Mouse (Mus musculus): ENCODE measurements around the gene Kirrel. TPM values are rescaled to one million over a fixed set of nuclear protein-coding genes. Genes with fewer than 3 reads are reported as not detected.
A peak's percentile ranks its signal among the peaks of the same experiment; 100 is the strongest.

Gene Kirrel
- polyA plus RNA-seq, 1 experiment from 2014 or later, result 12.0 TPM

DNA sequence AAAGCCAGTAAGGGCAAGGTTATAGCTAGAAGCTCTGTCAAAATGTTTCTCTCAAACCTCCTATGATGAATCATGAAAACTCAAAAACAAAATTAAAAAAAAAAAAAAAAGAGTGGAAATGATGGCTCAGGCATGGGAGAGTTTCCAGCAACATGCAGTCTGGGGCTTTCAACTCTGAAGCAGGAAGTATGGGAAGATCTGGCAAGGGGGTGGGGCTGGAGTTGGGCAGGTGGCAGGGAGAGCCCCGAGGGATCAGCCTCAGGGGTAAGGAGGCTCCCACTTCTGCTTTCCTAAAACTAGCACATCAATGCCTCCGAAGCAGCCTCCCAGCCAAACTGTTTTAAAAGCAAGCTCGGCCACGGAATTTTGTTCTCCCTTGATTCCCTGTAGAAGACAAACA is 11.4 kb downstream of the Kirrel start:
- no peak overlapping the region for H3K4me3 ChIP-seq (ENCODE audit: low read depth, low read length)
- ATAC-seq (replicated peaks; ENCODE audit: insufficient number of reproducible peaks, low FRiP score, low TSS enrichment, low read depth) (no peak), DNase-seq (ENCODE audit: low spot score) (no peak)
- no peak overlapping the region for H3K4me2 ChIP-seq (ENCODE audit: low read depth, low read length)
- H3K9ac ChIP-seq (replicated peaks; ENCODE audit: low read length), result no peak overlapping the region
- WGBS, result 59% methylated on average over 4 of the region's 4 CpGs
- H3K36me3 ChIP-seq (replicated peaks; ENCODE audit: control insufficient read depth, insufficient read depth, low read depth, low read length), result no peaks in the 10 kb centered on the region; the same call in none of the 2 replicates
- peaks cover 18% of the 10 kb centered on the region for H3K4me1 ChIP-seq (ENCODE audit: control insufficient read depth, insufficient read depth, low read length)
- H3K27me3 ChIP-seq (ENCODE audit: control insufficient read depth, insufficient read depth, low read length), result no peaks in the 10 kb centered on the region
- H3K27ac ChIP-seq (replicated peaks; ENCODE audit: low read depth, low read length), result no peak overlapping the region
- no peaks in the 10 kb centered on the region for H3K9me3 ChIP-seq (replicated peaks; ENCODE audit: control insufficient read depth, low read length)

- DNase-seq (ENCODE audit: low spot score) (no peak), ATAC-seq (replicated peaks; ENCODE audit: insufficient number of reproducible peaks, low FRiP score, low TSS enrichment, low read depth) (no peak)
- Histone ChIP-seq H3K4me3 (ENCODE audit: low read depth, low read length) (no peak overlapping the region), H3K9me3 (replicated peaks; ENCODE audit: control insufficient read depth, low read length) (no peaks in the 10 kb centered on the region), H3K27me3 (ENCODE audit: control insufficient read depth, insufficient read depth, low read length) (no peaks in the 10 kb centered on the region), H3K36me3 (replicated peaks; ENCODE audit: control insufficient read depth, insufficient read depth, low read depth, low read length) (no peaks in the 10 kb centered on the region; the same call in none of the 2 replicates), H3K27ac (replicated peaks; ENCODE audit: low read depth, low read length) (no peak overlapping the region), H3K9ac (replicated peaks; ENCODE audit: low read length) (no peak overlapping the region), H3K4me2 (ENCODE audit: low read depth, low read length) (no peak overlapping the region), H3K4me1 (ENCODE audit: control insufficient read depth, insufficient read depth, low read length) (peaks cover 19% of the 10 kb centered on the region)
- 74% methylated on average over 5 of the region's 5 CpGs for WGBS
These were observed 12.2 kb downstream of the Kirrel start for GRCm38 (mm10) chr3:87162380-87162779.

DNA sequence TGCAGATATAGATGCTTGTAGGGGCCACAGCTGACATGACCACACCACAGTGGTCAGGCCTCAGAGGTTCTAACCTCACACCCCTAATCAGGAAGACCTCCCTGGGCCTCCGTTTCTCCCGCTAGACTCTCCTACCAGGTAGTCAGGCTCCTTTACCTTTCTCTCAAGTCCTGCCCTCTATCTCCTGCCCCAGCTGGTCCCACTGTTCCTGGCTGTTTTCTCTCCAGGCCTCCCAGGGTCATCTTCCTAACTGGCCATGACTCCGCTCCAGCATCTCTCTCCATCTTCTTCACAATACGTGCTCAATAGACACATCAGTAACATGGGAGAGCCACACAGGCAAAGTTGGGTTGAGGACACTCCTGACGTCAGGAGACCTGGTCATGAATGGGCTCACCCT is 12.9 kb downstream of the Kirrel start:
- Histone ChIP-seq H3K9ac (replicated peaks; ENCODE audit: low read length) (no peak overlapping the region; the same call in 1 of the 2 replicates), H3K27me3 (ENCODE audit: control insufficient read depth, insufficient read depth, low read length) (no peaks in the 10 kb centered on the region), H3K27ac (replicated peaks; ENCODE audit: low read depth, low read length) (no peak overlapping the region), H3K36me3 (replicated peaks; ENCODE audit: control insufficient read depth, insufficient read depth, low read depth, low read length) (no peaks in the 10 kb centered on the region; the same call in none of the 2 replicates), H3K4me2 (ENCODE audit: low read depth, low read length) (no peak overlapping the region), H3K4me3 (ENCODE audit: low read depth, low read length) (no peak overlapping the region), H3K9me3 (replicated peaks; ENCODE audit: control insufficient read depth, low read length) (no peaks in the 10 kb centered on the region), H3K4me1 (ENCODE audit: control insufficient read depth, insufficient read depth, low read length) (peaks cover 26% of the 10 kb centered on the region)
- ATAC-seq (replicated peaks; ENCODE audit: insufficient number of reproducible peaks, low FRiP score, low TSS enrichment, low read depth), result no peak
- 88% methylated on average over 5 of the region's 5 CpGs for WGBS
- DNase-seq (ENCODE audit: low spot score), result no peak

GRCm38 (mm10) chr3:87160819-87161509 is 13.6 kb downstream of the Kirrel start:
- Histone ChIP-seq H3K27me3 (ENCODE audit: control insufficient read depth, insufficient read depth, low read length) (no peaks in the 10 kb centered on the region), H3K4me1 (ENCODE audit: control insufficient read depth, insufficient read depth, low read length) (peaks cover 26% of the 10 kb centered on the region), H3K4me3 (ENCODE audit: low read depth, low read length) (no peak overlapping the region), H3K9me3 (replicated peaks; ENCODE audit: control insufficient read depth, low read length) (no peaks in the 10 kb centered on the region), H3K9ac (replicated peaks; ENCODE audit: low read length) (no peak overlapping the region), H3K4me2 (ENCODE audit: low read depth, low read length) (no peak overlapping the region), H3K36me3 (replicated peaks; ENCODE audit: control insufficient read depth, insufficient read depth, low read depth, low read length) (no peaks in the 10 kb centered on the region; the same call in none of the 2 replicates), H3K27ac (replicated peaks; ENCODE audit: low read depth, low read length) (0 out of 2 replicates have a peak overlapping the region, but pooled peaks have one; percentile 6)
- WGBS, result 44% methylated on average over 6 of the region's 6 CpGs
- ATAC-seq (replicated peaks; ENCODE audit: insufficient number of reproducible peaks, low FRiP score, low TSS enrichment, low read depth), result no peak; the same call in 1 of the 2 replicates
- no peak for DNase-seq (ENCODE audit: low spot score)

GRCm38 (mm10) chr3:87159190-87159589 is 15.4 kb downstream of the Kirrel start:
- H3K4me3 ChIP-seq (ENCODE audit: low read depth, low read length), result no peak overlapping the region
- H3K9ac ChIP-seq (replicated peaks; ENCODE audit: low read length), result no peak overlapping the region; the same call in 1 of the 2 replicates
- H3K36me3 ChIP-seq (replicated peaks; ENCODE audit: control insufficient read depth, insufficient read depth, low read depth, low read length), result no peaks in the 10 kb centered on the region; the same call in none of the 2 replicates
- ATAC-seq (replicated peaks; ENCODE audit: insufficient number of reproducible peaks, low FRiP score, low TSS enrichment, low read depth) (no peak), DNase-seq (ENCODE audit: low spot score) (no peak)
- WGBS, result 51% methylated on average over 7 of the region's 7 CpGs
- H3K4me2 ChIP-seq (ENCODE audit: low read depth, low read length), result no peak overlapping the region
- H3K27me3 ChIP-seq (ENCODE audit: control insufficient read depth, insufficient read depth, low read length), result no peaks in the 10 kb centered on the region
- H3K4me1 ChIP-seq (ENCODE audit: control insufficient read depth, insufficient read depth, low read length), result peaks cover 25% of the 10 kb centered on the region
- H3K27ac ChIP-seq (replicated peaks; ENCODE audit: low read depth, low read length), result peak overlapping the region; percentile 79
- H3K9me3 ChIP-seq (replicated peaks; ENCODE audit: control insufficient read depth, low read length), result no peaks in the 10 kb centered on the region

GRCm38 (mm10) chr3:87157767-87158291 is 16.7 kb downstream of the Kirrel start:
- H3K27ac ChIP-seq (replicated peaks; ENCODE audit: low read depth, low read length), result peak overlapping the region; percentile 79
- no peaks in the 10 kb centered on the region for H3K27me3 ChIP-seq (ENCODE audit: control insufficient read depth, insufficient read depth, low read length)
- no peaks in the 10 kb centered on the region; the same call in 1 of the 2 replicates for H3K36me3 ChIP-seq (replicated peaks; ENCODE audit: control insufficient read depth, insufficient read depth, low read depth, low read length)
- ATAC-seq (replicated peaks; ENCODE audit: insufficient number of reproducible peaks, low FRiP score, low TSS enrichment, low read depth) (no peak), DNase-seq (ENCODE audit: low spot score) (peak; percentile 91)
- peaks cover 24% of the 10 kb centered on the region for H3K4me1 ChIP-seq (ENCODE audit: control insufficient read depth, insufficient read depth, low read length)
- peak overlapping the region; percentile 11 for H3K4me2 ChIP-seq (ENCODE audit: low read depth, low read length)
- 4% methylated on average over 12 of the region's 12 CpGs for WGBS
- H3K9ac ChIP-seq (replicated peaks; ENCODE audit: low read length), result no peak overlapping the region
- no peak overlapping the region for H3K4me3 ChIP-seq (ENCODE audit: low read depth, low read length)
- H3K9me3 ChIP-seq (replicated peaks; ENCODE audit: control insufficient read depth, low read length), result no peaks in the 10 kb centered on the region

GRCm38 (mm10) chr3:87157297-87157696 is 17.2 kb downstream of the Kirrel start:
- H3K4me1 ChIP-seq (ENCODE audit: control insufficient read depth, insufficient read depth, low read length), result peaks cover 24% of the 10 kb centered on the region
- ATAC-seq (replicated peaks; ENCODE audit: insufficient number of reproducible peaks, low FRiP score, low TSS enrichment, low read depth), result no peak
- no peaks in the 10 kb centered on the region for H3K27me3 ChIP-seq (ENCODE audit: control insufficient read depth, insufficient read depth, low read length)
- no peaks in the 10 kb centered on the region for H3K9me3 ChIP-seq (replicated peaks; ENCODE audit: control insufficient read depth, low read length)
- 24% methylated on average over 6 of the region's 6 CpGs for WGBS
- DNase-seq (ENCODE audit: low spot score), result no peak
- no peaks in the 10 kb centered on the region; the same call in 1 of the 2 replicates for H3K36me3 ChIP-seq (replicated peaks; ENCODE audit: control insufficient read depth, insufficient read depth, low read depth, low read length)
- H3K4me2 ChIP-seq (ENCODE audit: low read depth, low read length), result no peak overlapping the region
- H3K4me3 ChIP-seq (ENCODE audit: low read depth, low read length), result no peak overlapping the region
- no peak overlapping the region; the same call in 1 of the 2 replicates for H3K9ac ChIP-seq (replicated peaks; ENCODE audit: low read length)
- peak overlapping the region; percentile 79 for H3K27ac ChIP-seq (replicated peaks; ENCODE audit: low read depth, low read length)
